Mouse (Mus musculus): ENCODE data around the gene Scgn.

Scgn gene

DNA sequence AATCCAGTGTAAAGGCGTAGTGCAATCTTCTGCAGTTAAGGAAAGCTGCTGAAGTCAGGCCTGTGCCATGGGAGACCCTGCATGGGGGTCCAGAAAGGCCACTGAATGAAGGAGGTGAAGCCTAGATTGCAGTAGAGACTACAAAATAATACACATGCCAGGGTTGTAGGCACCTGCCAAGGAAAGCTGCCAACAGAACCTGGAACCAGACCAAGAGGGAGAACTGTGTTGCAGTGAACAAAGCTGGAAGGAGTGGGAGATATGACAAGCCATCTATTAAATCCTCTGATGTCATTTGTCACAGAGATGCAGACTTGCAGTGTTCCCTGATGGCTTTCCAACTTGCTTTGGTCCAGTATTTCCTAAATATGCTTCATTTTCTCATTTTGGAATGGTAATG lies 52.3 kb downstream of the Scgn start:
- DNase-seq (ENCODE audit: low spot score): no peak

- DNase-seq (ENCODE audit: low spot score): no peak
Observed at GRCm38 (mm10) chr13:23934211-23934520, 56.8 kb downstream of the Scgn start, which contains the start of gene Hist1h2aa. Hist1h2aa (plus strand) TSS chr13:23934462.

GRCm38 (mm10) chr13:23933421-23934210 lies 57.4 kb downstream of the Scgn start, which contains the start of gene Hist1h2ba:
Hist1h2ba (minus strand) TSS chr13:23934156.
- no peak for DNase-seq (ENCODE audit: low spot score)

GRCm38 (mm10) chr13:23930904-23931303 lies 60.1 kb downstream of the Scgn start:
- DNase-seq (ENCODE audit: low spot score): no peak

GRCm38 (mm10) chr13:23930461-23930860 lies 60.6 kb downstream of the Scgn start:
- no peak for DNase-seq (ENCODE audit: low spot score)

GRCm38 (mm10) chr13:23928637-23929036 lies 62.4 kb downstream of the Scgn start:
- DNase-seq (ENCODE audit: low spot score): no peak

- no peak for DNase-seq (ENCODE audit: low spot score)
Observed at GRCm38 (mm10) chr13:23925792-23926191, 65.2 kb downstream of the Scgn start.

- no peak for DNase-seq (ENCODE audit: low spot score)
Observed at GRCm38 (mm10) chr13:23917674-23918073, 73.3 kb downstream of the Scgn start.

GRCm38 (mm10) chr13:23916132-23916531 lies 74.9 kb downstream of the Scgn start:
- peak; percentile 15 for DNase-seq (ENCODE audit: low spot score)

DNA sequence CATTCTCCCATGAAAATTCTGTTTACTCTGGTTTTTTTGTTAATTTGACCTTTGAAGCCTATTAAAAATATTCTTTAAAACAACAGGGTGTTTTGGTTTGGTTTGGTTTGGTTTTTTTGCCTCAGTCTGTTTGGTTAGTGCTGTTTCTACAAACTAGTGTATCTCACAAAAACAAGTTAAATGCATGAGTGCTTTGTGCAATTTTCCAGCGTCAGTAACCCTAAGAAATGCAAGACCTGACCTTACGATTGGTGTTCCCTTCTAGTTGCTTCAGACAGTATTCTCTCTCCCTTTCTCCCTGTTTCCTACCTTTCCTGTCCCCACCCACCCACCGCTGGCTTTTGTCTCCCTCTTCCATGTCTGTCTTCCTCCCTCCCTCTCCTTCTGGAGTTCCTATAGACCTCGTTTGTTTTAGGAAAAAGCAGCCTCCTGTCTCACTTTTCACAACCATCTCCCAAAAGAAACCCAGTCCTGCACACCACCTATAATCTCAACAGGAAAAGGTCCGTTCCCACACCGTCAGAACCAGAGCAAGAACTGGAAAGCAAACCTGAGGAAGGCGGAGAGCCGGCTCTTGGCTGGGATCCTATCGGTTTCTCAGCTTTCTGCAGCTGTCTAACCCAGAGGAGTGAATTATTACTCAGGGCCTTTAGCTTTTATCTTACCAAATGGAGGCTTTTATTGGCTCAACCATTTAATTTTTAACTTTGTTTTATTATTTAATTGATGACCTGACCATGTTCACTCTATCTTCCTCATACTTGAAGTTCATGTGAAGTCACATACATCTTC lies 76.4 kb downstream of the Scgn start, which contains the start of gene Slc17a4:
TSS of gene Slc17a4 (minus strand) at position 634 of the 792 bp plus-strand sequence.
- no peak for DNase-seq (ENCODE audit: low spot score)

DNA sequence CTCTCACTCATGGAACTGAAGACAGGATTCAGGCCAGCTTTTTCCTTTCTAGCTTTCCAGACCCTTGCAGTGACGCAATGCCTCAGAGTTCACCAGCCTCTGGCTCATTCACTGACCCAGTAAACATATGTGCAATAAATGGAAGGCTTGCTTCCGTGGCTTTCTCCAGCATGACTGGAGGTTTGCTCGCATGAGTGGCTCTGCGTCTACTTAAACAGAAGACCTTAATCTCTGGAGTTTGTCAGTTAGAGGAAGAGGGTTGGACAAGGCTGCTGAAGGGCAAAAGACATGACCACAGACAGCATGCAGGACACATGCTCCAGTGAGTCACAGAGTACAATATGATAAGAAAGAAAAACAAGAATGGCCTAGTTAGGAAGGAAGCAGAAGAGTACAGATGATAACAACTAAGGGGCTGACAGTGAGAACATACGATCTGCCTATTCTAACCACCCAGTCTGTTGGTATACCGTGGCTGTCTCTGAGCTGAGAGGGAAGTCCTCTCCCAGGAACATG lies 77.2 kb downstream of the Scgn start:
- DNase-seq (ENCODE audit: low spot score): peak; percentile 37

DNA sequence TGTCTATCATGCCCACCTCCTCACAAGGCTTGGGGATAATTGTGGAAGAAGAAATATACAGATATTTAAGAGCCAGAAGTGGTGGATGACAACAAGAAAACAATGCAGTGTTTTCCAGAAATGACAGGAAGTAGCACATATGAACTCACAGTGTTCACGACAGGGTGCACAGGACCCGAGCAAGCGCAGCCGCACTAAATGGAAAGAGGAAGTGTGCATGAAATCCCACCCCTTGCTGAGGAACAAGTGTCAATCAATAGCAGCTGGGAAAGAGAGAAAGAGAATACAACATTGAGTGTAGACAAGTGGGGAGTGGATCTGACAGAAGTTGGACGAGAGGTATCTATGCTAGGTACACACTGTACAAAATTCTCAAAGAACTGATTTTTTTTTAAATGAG lies 79.7 kb downstream of the Scgn start:
- no peak for DNase-seq (ENCODE audit: low spot score)

GRCm38 (mm10) chr13:23910121-23910520 lies 80.9 kb downstream of the Scgn start:
- no peak for DNase-seq (ENCODE audit: low spot score)

DNA sequence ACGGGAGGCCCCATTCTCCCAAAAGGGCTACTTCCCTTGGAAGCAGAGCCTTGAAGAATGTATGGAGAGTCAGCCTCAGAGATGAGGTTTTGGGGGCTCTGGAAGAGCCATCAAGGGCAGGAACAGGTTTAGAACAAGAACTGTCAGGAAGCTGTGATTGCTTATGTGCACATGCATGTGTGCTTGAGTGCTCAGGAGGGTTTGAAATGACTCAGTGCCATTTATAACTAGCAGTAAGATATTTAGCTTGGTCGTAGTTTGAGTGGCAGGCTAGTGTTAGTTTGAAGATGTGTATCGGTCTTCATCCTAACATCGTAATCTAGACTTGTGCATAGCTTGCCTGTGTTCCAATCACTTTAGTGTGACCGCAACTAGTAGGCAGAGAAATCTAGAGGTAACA lies 84.1 kb downstream of the Scgn start:
- DNase-seq (ENCODE audit: low spot score): no peak
